Mouse (Mus musculus) urinary bladder, adult 18-20 months (tissue): ENCODE data around the gene Sorcs2.
A peak's percentile ranks its signal among the peaks of the same experiment; 100 is the strongest.
"Not testable (repeated sequence)": the region's sequence is repeated elsewhere in the genome, so short reads cannot be mapped to it uniquely, and the experiment has no call there.

ENCODE experiments used
- DNase-seq, 2 experiments: peaks; one replicate each; pipeline ENCODE4 v3.0.0; 2022; ENCODE audit warnings: low spot score in 2 of 2, mixed read lengths in 2 of 2

Gene Sorcs2

DNA sequence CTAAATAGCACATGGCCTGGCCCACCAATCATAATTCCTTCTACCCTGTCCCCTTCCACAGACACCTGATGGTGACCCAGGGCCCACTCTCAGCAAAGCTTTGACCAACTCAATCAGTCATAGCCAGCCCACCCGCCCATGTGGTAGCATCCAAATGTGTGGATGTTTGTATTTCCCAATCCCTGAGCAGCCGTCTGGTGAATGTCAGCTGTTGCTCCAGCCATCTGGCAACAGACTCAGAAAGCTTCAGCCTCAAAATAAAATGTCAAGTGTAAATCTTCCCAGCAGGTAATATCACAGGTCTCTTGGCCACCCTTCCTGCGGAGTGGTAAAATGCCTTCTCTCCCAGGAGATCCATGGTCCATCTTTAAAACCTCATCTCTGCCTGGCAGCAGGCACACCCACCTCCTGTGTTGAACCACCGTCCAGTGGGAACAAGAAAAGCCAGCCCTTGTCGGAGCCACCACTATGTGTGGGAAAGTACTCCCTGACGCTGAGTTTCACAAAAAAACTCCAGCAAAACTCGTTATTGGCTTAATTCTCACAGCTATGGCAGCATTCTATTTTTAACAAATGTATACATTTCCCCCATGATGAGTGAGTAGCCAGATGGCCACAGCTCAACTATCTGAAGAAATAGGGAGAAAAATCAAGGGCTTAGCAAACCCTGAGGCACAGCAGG, 93.5 kb downstream of the Sorcs2 start:
- no peak for DNase-seq

DNA sequence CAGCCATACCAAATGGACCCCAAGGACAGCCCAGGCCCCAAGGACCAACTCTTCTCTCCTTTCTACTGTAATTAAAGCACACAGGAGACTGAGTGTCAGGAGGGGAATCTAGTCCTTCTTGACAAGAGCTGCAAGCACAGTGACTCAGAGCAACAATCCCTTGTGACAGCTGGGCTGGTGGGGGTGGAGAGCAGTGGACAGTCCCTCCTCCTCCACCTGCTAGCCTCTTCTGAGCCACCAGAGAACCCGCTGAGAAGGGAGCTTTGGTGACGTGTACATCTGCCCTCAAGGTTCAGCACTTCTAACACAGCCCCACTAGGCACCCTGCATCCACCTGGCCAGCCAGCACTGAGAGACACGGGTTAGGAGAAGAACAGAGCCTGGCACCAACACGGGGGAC, 96.8 kb downstream of the Sorcs2 start:
- DNase-seq = no peak

DNA sequence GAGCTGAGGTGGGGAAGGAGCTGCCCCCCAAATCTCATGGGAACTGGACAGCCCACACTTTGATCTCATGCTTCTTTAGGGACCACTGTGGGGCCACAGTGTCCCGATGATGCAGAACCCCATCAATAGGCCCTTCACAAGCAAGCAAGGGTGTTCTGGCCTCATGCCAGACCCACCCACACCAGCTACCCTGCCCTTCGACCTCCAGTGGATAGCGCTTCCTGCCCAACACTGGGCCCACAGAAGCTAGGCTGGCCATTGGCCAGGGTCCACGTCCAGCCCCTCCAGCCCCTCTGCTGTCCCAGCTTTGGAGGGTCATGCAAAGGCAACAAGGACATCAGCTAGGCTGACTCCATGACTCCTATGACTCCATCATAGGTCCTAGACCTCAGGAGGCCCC, 99.9 kb downstream of the Sorcs2 start:
- no peak for DNase-seq

DNA sequence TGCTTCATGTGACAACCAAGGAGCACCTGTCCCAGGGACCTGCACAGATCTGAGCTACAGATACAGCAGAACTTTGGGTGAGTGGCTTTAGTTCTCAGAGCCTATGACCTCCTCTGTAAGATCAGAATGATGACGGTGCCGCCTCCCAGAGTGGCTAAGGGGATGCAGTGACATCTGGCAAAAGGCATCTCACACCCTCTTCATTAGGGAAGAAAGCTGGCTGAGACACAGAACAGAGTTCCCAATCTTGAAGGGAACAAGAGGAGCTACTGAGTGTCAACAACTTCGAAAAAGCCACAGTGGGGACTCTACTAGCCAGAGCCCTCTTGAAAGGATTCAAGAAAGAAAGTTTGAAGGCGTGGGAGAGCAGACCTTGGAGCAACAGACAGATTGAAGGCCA, 100.7 kb downstream of the Sorcs2 start:
- DNase-seq = no peak

DNA sequence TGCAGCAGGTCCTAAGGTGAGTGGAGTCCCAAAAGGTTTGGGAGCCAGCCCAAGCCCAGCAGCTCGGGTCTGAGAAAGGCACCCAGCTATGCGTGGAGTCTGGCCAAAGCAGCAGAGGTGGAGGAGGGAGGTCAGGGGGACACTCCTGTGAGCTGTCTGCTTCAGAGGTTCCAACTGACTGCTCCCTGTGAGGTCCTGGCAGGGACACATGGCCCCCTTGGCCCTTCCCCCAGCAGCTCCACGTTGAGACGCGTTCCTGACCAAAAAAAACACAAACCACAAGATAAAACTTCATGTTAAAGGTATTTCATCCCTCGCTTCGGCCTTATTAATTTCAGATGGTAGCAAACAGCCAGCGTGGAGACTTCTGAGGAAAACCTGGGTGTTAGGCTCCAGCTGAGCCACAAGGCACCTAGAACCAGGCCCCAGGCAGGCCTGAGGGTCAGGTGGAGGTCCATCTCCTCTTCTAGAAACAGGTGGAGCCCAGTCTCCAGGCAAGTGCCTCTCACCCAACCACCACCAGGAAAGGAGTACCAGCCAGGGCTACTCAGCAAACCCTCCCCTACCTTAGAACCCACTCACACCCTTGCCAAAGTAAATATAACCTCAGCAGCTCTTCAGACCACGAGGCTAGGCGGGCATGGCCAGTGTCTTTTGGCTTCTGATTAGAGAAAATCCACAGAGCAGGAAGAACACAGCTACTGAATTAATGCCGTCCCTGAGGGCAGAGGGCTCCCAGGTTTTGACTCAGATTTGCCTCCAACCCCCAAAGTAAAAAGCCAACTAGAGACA, 104.6 kb downstream of the Sorcs2 start:
- DNase-seq = peak in 1 of 2 experiments; percentile 14

DNA sequence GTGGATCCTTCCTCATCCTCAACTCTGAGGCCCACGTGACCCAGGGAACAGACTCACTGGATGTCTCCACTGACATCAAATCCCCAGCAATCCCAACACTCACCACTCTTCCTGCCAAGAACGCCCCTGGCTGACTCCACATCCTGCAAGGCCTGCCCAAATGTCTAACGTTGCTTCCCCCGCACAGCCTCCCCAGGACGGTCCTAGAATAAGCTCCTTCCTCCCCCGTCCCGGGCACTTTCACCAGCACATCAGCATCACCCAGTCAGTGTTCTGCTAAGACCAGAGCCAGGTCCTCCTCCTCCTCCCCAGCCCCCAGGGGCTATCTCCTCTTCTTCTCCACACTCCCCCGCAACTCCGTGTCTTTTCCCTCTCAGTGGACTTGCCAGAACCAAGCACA, 105.6 kb downstream of the Sorcs2 start:
- DNase-seq = no peak

DNA sequence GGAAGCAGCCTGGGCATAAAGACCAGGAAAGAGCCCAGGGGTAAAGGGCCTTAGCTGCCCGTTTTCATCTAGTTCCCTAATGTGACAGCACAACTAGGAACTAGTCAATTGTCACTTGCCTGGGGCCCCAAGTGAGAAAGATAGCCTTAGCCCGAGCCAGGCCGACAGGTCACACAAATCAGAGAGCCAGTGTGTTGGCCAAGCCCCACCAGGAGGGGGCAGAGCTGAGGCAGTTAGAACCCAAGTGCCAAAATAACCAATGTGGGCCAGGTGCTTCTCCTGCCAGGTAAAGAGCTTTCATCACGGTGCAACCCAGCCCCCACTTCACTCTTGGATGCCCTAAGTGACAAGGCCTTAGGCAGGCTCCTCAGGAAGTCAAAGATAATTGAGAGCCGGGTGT, 106.7 kb downstream of the Sorcs2 start:
- DNase-seq = peak in 1 of 2 experiments; percentile 41

DNA sequence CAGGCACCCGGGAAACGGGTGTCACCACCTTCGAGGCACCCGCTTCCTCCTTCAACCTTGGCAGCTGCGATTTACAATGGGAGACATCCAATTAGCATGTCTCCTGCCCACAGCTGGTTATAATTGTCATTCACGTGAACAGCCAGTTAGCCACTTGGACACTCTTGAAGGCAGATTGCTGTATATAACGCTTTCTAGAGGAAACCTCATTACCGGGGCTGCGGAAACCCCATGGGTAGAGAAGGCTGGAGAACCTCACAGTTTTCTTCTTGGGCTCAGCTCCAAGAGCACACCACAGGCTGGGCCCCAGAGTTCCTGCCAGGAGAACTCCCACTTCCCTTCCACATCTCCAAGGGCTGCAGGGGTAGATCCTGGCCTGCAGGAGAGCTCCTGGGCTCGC, 112.5 kb downstream of the Sorcs2 start:
- no peak for DNase-seq

DNA sequence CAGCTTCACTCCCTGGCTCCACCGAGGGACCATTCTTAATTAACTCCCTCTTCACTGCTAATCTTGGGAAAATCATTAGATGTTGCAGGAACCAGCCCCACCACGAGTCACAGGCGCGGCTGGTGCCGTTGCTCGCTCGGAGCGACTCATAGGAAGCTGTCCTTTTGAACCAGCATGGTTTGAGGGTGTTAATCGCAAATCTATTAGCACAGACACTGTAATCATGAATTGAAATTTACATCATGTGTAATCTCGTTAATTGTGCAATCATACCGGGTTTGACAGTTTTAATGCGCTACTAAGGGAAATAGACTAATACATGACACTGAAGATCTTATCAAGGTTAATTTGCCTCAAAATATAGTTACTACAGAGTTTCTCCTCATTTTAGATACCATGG, 118.0 kb downstream of the Sorcs2 start:
- no peak for DNase-seq

DNA sequence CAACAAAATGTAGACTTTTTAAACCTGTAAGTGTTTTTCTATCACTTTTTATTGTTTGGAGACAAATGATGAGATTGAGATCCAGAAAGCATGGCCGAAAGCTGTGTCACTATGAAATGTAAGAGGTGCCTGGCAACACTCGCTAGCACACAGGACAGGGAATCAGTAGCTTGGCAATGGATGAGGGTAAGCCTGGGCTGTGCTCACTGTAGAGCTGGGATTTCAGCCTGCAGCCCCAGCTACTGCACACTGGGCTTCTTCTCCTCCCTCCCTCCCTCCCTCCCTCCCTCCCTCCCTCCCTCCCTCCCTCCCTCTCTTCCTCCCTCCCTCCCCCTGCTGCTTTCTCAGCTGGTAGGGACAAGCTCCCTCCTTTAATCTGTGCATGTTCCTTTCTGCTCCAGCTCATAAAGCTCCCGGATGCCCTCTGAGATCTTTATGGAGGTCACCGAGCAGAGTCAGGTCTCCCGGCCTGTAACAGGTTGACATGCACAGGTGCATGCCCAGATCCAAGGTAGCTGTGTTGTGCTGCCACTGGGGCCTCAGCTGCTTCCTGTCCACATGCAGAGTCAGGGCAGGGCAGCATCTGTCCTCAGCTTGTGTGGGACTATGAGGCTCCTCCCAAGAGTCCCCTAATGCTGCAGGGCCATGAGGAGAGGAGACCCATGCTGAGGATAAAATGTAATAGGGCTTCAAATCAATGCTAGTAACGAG, 123.1 kb downstream of the Sorcs2 start:
- DNase-seq = no peak

DNA sequence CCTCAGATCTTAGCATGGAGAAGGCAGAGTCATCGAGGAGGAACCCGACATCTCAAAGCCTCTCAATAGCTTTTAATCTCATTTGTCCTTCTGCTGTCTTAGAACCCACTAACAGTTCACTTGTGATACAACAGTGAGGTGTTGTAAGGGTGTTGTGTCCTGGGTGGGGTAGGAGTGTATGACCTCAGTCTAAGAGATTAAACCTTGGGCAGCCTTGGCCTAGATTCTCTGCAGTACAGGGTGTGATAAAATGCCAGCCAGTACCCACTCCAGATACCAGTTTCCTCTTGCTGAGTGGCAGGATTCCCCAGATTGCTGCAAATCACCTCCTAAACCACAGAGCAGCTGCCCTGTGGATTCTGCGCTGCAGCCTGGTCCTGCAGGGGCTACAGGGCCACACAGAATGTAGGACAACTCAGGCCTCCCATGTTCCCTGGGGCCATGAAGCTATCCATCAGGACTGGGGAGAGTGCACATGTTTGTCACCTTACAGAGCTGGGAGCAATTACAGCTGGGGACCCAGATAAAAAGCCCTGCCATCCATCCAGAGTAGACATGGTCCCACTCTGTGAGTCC, 130.7 kb downstream of the Sorcs2 start:
- no peak for DNase-seq

DNA sequence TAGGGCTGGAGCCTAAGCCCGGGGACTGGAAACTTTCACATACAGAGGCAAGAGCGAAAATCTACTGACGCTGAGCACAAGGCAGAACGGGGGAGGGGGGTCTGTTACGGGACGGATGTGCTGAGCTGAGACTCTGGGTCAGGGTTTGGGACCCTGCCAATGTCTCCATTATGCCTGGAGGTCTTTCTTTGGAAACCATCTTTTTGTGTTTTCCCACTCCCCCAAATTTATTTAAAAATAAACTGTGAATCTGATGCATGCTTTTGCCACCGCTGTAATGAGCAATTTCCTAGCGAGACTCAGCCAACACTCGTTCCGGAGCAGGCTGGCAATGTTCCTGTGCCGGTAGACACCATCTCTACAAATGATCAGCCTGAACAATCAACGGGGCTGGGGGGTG, 137.1 kb downstream of the Sorcs2 start:
- DNase-seq = no peak

DNA sequence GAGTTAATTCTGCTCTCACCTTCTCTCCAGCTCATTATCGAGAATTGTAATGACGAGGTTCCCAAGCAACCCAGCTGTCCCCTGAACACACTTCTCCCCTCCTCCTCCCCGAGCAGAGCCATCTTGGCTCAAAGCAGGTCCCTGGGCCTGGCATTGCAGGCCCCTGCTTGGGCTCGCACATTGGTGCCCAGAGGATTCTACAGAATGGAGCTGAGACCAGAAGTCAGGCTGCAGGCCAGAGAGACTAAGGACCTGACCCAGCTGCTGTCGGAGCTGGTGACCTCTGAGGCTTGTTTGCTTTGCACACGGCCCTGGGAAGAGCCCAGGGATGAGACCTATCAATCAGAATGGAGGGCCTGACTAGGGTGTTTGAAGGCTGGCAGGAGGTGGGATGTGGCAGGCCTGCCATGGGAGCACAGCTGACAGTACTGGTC, 138.2 kb downstream of the Sorcs2 start:
- no peak for DNase-seq

DNA sequence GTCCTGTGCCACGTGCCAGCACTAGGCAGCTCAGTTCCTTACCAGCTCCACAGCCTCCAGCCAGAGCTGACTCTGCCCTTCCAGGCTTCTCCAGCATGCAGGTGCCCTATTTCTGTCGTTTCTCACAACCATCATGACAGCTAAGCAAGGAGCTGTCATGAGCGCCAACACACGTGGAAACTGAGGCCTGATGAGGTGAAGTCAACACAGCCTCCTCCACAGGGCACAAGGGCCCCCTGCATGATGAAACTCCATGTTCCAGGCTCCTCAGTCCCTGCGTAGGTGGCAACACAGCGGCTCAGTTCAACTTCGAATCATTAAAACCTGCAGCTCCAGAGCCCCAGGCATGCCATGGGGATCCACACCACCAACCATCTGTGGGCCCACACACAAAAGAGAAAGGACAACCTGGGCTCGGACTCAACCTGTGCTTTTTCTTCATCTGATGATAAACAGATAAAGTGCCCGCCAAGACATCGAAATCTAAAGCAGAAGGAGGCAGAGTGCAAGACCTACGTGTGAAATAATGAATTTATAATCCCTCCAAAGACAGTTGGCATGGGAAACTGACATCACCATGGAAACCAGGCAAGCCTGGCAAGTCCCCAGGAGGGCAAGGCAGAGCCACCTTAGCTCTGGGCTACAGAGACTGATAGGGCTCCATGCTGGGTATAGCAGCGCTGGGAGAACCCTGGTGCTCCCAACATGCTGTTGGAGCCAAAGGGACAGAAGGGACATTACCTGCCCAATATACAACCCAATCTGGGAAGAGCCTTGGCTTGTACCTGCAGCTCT, 139.4 kb downstream of the Sorcs2 start:
- no peak for DNase-seq

DNA sequence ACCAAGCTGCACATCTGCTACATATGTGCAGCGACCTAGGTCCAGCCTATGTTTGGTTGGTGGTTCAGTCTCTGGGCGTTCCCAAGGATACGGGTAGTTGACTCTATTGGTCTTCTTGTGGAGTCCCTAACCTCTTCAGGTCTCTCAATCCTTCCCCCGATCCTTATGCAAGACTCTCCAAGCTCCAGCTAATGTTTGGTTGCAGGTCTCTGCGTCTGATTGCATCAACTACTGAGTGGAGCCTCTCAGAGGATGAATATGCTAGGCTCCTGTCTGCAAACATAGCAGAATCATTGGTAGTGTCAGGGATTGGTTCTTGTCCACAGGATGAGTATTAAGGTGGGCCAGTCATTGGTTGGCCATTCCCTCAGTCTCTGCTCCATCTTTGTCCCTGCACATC, 140.9 kb downstream of the Sorcs2 start:
- DNase-seq = no peak

DNA sequence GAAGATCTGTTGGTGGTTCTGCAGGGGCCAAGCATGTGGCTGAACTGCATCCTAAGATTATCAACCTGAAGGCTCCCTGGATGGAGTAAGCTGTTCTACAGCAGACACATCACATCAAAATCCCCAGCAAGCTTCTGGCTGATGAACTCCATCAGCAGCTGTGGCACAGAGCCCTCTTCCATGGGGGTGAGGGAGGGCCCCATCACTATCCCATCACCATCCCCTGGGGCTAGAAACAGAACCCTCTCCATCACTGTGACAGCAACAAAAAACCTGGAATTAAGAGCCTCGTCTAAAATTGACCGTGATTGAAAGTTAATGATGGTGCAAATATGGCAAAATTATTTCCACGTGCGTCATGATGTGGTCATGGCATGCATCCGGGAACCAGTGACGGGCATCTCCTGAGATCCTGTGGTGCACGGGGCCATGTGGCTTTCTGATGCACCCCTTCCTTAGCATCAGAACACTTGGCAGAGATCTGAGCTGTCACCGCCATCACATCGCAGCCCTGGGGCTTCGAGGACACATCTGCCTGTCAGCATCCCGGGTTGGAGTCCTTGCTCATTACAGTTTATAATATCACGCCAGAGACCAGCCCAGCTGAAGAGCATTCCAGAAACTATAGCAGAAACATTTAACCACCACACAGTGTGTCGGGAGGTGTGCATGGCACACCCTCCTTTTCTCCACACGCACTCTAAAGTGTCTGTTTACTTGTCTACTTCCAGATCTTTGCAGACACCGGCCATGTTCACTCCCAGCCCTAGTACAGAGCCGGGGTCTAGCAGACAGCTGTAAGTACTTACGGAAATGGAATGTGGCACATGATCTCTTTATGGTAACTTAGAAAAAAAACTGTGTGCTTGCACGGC, 143.1 kb downstream of the Sorcs2 start:
- no peak for DNase-seq

DNA sequence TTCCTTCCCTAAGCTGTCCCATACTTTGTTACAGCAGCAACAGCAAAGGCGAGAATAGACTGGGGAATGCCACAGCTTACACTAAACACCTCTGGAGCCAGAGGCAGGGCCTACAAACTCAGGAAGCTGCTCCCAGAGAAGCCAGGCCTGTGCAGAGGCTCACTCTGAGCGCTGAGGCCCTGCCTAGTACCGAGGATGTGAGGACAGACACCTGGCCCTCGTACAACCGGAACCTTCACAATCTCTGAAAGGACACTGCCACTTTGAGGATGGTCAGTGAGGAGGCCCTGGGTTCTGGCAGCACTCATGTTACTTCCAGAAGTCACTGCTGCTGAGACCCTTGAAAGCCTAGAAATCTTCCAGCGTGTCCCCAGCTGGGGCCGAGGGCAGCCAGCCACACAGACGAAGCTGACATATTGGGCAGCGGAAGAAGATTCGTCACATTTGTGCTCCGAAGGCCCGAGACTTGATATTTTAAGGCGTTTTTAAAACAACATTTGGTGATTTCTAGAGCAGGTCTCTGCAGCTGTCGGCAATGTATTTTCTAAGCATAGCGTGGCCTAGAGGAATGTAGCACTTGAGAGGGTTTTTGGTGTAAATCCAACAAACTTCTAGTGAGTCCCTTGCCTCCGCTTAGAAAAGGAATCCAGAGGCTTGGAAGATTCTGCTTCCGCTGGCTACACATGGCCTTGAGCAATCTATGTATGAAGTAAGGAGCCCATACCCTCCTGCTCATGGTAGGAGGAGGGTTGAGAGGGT, 145.0 kb downstream of the Sorcs2 start:
- no peak for DNase-seq

DNA sequence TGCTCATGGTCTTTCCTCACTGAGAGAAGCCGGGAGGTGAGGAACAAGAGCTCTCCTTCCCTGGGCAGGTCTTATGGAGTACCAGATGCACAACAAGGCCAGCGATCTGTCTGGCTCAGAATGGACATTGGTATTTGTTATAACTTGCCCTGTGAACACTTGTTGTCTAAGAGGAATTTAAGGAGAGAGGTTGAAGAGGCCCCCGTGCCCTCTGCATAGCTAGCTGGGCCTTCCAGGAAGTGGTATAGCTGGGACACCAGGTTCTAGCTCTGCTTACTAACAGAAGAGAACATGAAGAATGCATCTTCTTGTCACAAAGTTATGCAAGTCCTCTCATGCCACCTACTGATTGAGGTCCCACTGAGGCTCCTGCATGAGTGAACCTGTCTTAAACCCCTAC, 149.9 kb downstream of the Sorcs2 start:
- DNase-seq = no peak

DNA sequence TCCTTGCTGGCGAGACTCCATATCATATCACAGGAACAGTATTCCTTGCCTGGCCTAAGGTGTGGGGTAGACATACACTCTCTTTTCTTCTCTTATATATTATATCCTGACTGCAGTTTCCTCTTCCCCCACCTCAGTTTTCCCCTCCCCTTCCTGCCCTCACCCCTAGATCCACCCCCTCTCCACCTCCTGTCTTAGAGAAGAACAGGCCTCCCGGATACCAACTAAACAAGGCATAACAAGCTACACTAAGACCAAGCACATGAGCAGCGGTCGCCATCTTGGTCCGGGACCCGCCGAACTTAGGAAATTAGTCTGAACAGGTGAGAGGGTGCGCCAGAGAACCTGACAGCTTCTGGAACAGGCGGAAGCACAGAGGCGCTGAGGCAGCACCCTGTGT, 160.4 kb downstream of the Sorcs2 start:
- DNase-seq = not testable (repeated sequence)

DNA sequence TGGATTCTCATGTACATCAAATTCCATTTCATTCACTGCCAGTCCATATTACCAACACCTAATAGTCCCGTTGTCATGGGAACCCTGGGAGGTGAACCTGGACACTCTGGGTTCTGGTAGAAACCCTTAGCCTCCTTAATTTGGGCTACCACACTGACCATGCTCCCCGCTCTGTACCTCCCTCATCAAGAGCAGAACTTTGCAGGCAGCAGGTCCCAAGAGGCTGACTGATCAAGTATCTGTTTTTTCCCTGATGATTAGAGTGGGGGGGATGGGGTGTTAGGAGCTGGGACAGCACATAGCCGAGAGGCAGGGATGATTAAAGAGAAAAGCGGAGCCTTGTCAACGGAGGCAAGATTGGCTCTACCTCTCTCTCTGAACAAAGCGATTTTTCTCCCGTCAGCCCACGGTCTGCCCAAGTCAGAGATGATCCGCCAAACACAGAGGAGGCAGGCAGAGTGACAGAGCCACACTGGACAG, 167.6 kb downstream of the Sorcs2 start:
- no peak for DNase-seq
